Comparison of ENCODE assay signal across 8 mouse cellular contexts in the genomic region with DNA sequence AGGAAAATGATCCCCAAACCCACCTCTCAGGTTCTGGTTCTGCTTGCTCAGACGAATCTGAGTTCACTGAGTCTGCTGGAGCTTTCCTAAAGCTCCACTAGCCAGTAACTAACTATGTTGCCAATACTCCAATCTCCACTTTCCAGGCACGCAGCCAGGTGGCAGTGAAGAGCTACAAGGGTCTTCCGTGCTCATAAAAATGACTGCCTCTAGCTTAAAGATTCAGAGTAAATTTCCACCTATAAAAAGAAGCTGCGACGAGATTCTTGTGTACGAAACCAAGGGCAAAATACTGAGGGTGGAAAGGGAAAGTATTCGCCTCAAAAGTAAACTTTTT. TPM values are rescaled to one million over a fixed set of nuclear protein-coding genes. Genes with fewer than 3 reads are reported as not detected.
DNase-seq lines count a peak whose midpoint lies in the region; ATAC-seq and TF ChIP-seq lines count a peak whose summit lies in the region.

No protein-coding gene starts in this region.

- peak overlapping the region; percentile 60 for H3K4me3 ChIP-seq in heart, embryonic 10.5 days
- H3K4me3 ChIP-seq in kidney, adult 2 months (ENCODE audit: insufficient read depth, low read depth, low read length) = peak overlapping the region; percentile 47
- H3K4me3 ChIP-seq in midbrain, embryonic 14.5 days (replicated peaks; ENCODE audit: low read depth, low read length) = peak overlapping the region; percentile 40
- peak overlapping the region; percentile 50 for H3K4me3 ChIP-seq in stomach, embryonic 16.5 days (replicated peaks; ENCODE audit: low read length)

- peak; percentile 69 for TF ChIP-seq CTCF in kidney, adult 2 months (conservative IDR thresholded peaks at IDR 0.05; ENCODE audit: insufficient read depth, insufficient read length, low read depth, low read length)

- peak; percentile 62 for DNase-seq in gastrocnemius, postnatal 10 days
- DNase-seq in gastrocnemius, postnatal 25 days = no peak
- peak; percentile 26 for DNase-seq in c-Kit-positive CD71-negative TER-119-negative erythroid progenitor cells, embryonic 14.5 days (ENCODE audit: low read depth)
- no peak for DNase-seq in heart, embryonic 10.5 days (ENCODE audit: low spot score)
- DNase-seq in kidney, adult 2 months = peak; percentile 57
- peak; percentile 49 for DNase-seq in liver
- peak; percentile 87 for DNase-seq in midbrain, embryonic 14.5 days

- peak overlapping the region; percentile 78 for H3K4me2 ChIP-seq in midbrain, embryonic 14.5 days (ENCODE audit: low read length)
- H3K4me2 ChIP-seq in stomach, embryonic 16.5 days (ENCODE audit: low read depth, low read length) = peak overlapping the region; percentile 88

- no peak; the same call in 1 of the 2 replicates for ATAC-seq in midbrain, embryonic 14.5 days (ENCODE audit: low FRiP score, low TSS enrichment)
- ATAC-seq in stomach, embryonic 16.5 days (ENCODE audit: insufficient read depth, low FRiP score) = peak; percentile 9; the same call in 1 of the 2 replicates

- H3K36me3 ChIP-seq in heart, embryonic 10.5 days = no peaks in the 10 kb centered on the region
- no peaks in the 10 kb centered on the region for H3K36me3 ChIP-seq in kidney, adult 2 months (ENCODE audit: control insufficient read depth, insufficient read depth, low read length)
- no peaks in the 10 kb centered on the region for H3K36me3 ChIP-seq in midbrain, embryonic 14.5 days (ENCODE audit: control insufficient read depth, insufficient read depth, low read length)
- H3K36me3 ChIP-seq in stomach, embryonic 16.5 days (ENCODE audit: control insufficient read depth, insufficient read depth, low read length) = no peaks in the 10 kb centered on the region

- H3K9me3 ChIP-seq in heart, embryonic 10.5 days = no peaks in the 10 kb centered on the region
- H3K9me3 ChIP-seq in midbrain, embryonic 14.5 days (ENCODE audit: control insufficient read depth, low read length) = no peaks in the 10 kb centered on the region
- H3K9me3 ChIP-seq in stomach, embryonic 16.5 days (replicated peaks; ENCODE audit: control insufficient read depth, low read length) = no peaks in the 10 kb centered on the region

- peaks cover 11% of the 10 kb centered on the region; the same call in 1 of the 2 replicates for H3K4me1 ChIP-seq in heart, embryonic 10.5 days
- H3K4me1 ChIP-seq in kidney, adult 2 months (ENCODE audit: control insufficient read depth, insufficient read depth, low read length) = peaks cover 5% of the 10 kb centered on the region
- H3K4me1 ChIP-seq in midbrain, embryonic 14.5 days (ENCODE audit: control insufficient read depth, insufficient read depth, low read length) = peaks cover 6% of the 10 kb centered on the region; the same call in 1 of the 2 replicates
- H3K4me1 ChIP-seq in stomach, embryonic 16.5 days (ENCODE audit: control insufficient read depth, insufficient read depth, low read length) = peaks cover 9% of the 10 kb centered on the region

- TF ChIP-seq POLR2A in kidney, adult 2 months (IDR thresholded peaks at IDR 0.05; ENCODE audit: low read depth, low read length) = no peak

- 33% methylated on average over 7 of the region's 7 CpGs for WGBS in heart, embryonic 10.5 days
- WGBS in kidney, adult 2 months = 16% methylated on average over 7 of the region's 7 CpGs
- 36% methylated on average over 7 of the region's 7 CpGs for WGBS in midbrain, embryonic 14.5 days
- 24% methylated on average over 7 of the region's 7 CpGs for WGBS in stomach, embryonic 16.5 days

- H3K27ac ChIP-seq in heart, embryonic 10.5 days = peak overlapping the region; percentile 56
- H3K27ac ChIP-seq in kidney, adult 2 months (ENCODE audit: insufficient read depth, low read depth, low read length) = no peak overlapping the region
- H3K27ac ChIP-seq in midbrain, embryonic 14.5 days (replicated peaks; ENCODE audit: low read depth, low read length) = no peak overlapping the region
- H3K27ac ChIP-seq in stomach, embryonic 16.5 days (ENCODE audit: low read length) = peak overlapping the region; percentile 37

- H3K27me3 ChIP-seq in heart, embryonic 10.5 days (ENCODE audit: insufficient read depth, poor library complexity, severe bottlenecking) = no peaks in the 10 kb centered on the region
- H3K27me3 ChIP-seq in kidney, adult 2 months (replicated peaks; ENCODE audit: control insufficient read depth, insufficient read depth, low read length) = no peaks in the 10 kb centered on the region
- H3K27me3 ChIP-seq in midbrain, embryonic 14.5 days (ENCODE audit: control insufficient read depth, insufficient read depth, low read length) = peaks cover 10% of the 10 kb centered on the region; the same call in 1 of the 2 replicates
- peaks cover 8% of the 10 kb centered on the region for H3K27me3 ChIP-seq in stomach, embryonic 16.5 days (ENCODE audit: control insufficient read depth, insufficient read depth, low read length)

- no peak overlapping the region for H3K9ac ChIP-seq in midbrain, embryonic 14.5 days (replicated peaks; ENCODE audit: low read length)
- H3K9ac ChIP-seq in stomach, embryonic 16.5 days (ENCODE audit: low read length) = peak overlapping the region; percentile 70

RNA-seq across cellular contexts. Expression of gene Slc37a2, which starts 0.3 kb away (rescaled TPM):
- total RNA-seq in gastrocnemius, postnatal 10 days (2021) = 1 to 10 TPM; 1.8 to 8.8 TPM
- total RNA-seq in gastrocnemius, postnatal 25 days (2021) = 1 to 10 TPM in 1 of 2 experiments, under 1 TPM in 1; 0.92 to 1.1 TPM
- 1.7 and 2.3 TPM in 2 replicates for polyA plus RNA-seq in heart, embryonic 10.5 days (2016; fragmentation: Nextera tagmentation; extraction: Ambion mirVana)
- 2.5 and 2.6 TPM in 2 replicates for polyA plus RNA-seq in kidney, adult 2 months (2012; rRNA removed)
- polyA plus RNA-seq in midbrain, embryonic 14.5 days (2014; fragmentation: Nextera tagmentation; extraction: Ambion mirVana) = 0.53 and 1.7 TPM in 2 replicates
- 3.6 and 3.9 TPM in 2 replicates for polyA plus RNA-seq in stomach, embryonic 16.5 days (2015; fragmentation: Nextera tagmentation; extraction: Ambion mirVana)

RNA-seq across cellular contexts. Expression of gene Tmem218, which starts 47.8 kb away (rescaled TPM):
- 1 to 10 TPM; 3.6 to 3.7 TPM for total RNA-seq in gastrocnemius, postnatal 10 days (2021)
- 1 to 10 TPM; 2.3 to 3.1 TPM for total RNA-seq in gastrocnemius, postnatal 25 days (2021)
- polyA plus RNA-seq in heart, embryonic 10.5 days (2016; fragmentation: Nextera tagmentation; extraction: Ambion mirVana) = 7.7 and 9.0 TPM in 2 replicates
- 3.4 and 4.2 TPM in 2 replicates for polyA plus RNA-seq in kidney, adult 2 months (2012; rRNA removed)
- 8.4 and 10.1 TPM in 2 replicates for polyA plus RNA-seq in midbrain, embryonic 14.5 days (2014; fragmentation: Nextera tagmentation; extraction: Ambion mirVana)
- polyA plus RNA-seq in stomach, embryonic 16.5 days (2015; fragmentation: Nextera tagmentation; extraction: Ambion mirVana) = 9.1 and 9.8 TPM in 2 replicates

Comparison
In these comparisons a context has a peak if more than half of its experiments do, and no peak if none do; other contexts are left out.
1. DNase-seq: peak in gastrocnemius, postnatal 10 days (single experiment), c-Kit-positive CD71-negative TER-119-negative erythroid progenitor cells, embryonic 14.5 days (single experiment), kidney, adult 2 months (single experiment), liver (single experiment) and midbrain, embryonic 14.5 days (single experiment); none in gastrocnemius, postnatal 25 days (single experiment) and heart, embryonic 10.5 days (single experiment).
2. H3K27ac ChIP-seq: peak in heart, embryonic 10.5 days (single experiment) and stomach, embryonic 16.5 days (single experiment); none in kidney, adult 2 months (single experiment) and midbrain, embryonic 14.5 days (single experiment).
3. Peak in every context shown above with its lines, with median percentiles within 50 percentile points of each other: H3K4me3 ChIP-seq.